Mouse (Mus musculus): ENCODE measurements around the gene Rhebl1.
A peak's percentile ranks its signal among the peaks of the same experiment; 100 is the strongest.

The Rhebl1 gene

DNA sequence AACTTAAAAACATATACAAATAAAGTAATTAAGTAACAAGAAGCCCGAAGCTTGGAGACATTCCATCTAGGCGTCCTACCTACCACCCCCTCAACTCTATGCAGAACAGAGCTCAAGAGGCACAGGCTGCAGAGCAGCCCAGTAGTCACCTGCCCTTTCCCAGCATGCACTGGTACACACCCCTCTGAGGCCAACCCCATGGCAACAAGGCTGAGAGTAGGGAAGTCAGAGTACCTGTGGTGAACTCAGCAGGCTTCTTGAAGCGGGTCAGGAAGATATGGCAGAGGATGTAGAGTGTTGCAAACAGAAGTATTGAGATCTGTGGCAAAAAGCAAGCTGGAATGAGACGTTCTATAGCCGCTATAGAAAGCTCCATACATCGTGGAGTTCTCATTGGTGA, 20.6 kb upstream of the Rhebl1 start:
- DNase-seq (ENCODE audit: low read depth): peak; percentile 55

DNA sequence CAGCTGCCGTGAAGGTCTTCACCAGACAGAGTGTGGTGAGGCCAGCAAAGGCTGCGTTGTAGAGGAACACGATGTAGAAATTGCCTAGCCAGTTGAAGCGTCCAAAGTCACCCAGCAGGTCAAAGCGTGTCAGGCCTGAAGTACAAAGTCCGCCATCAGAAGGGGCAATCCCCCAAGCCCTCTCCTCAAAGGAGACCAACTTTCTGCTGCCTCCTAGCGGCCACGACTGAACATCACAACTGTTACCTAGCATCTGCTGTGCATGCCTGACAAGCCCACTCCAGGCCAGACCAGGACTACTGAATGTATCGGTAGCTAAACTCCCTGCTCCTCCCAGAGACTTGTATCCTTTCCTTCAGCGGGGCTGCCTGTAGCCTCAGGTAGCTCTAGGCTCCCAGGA, 10.4 kb upstream of the Rhebl1 start:
- peak; percentile 69 for DNase-seq (ENCODE audit: low read depth)

DNA sequence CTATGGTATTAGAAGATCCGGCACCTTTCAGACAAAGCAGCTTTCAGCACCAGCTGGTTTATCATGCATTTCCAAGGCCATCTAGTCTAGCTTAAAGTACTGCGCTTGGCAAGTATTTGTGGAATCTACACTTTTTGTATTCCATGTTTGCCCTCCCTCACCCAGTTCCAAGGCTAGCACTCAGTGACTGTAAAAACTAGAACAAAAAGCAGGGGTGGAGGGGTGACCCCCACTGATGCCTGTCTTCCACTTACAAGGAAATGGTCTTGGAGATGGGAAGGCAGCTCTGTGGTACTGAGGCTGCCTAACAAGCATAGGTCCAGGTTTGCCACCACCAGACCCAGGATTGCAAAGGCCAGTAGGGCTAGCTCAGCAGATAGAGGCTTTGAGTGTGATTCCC, 8.3 kb upstream of the Rhebl1 start:
- no peak for DNase-seq (ENCODE audit: low read depth)

DNA sequence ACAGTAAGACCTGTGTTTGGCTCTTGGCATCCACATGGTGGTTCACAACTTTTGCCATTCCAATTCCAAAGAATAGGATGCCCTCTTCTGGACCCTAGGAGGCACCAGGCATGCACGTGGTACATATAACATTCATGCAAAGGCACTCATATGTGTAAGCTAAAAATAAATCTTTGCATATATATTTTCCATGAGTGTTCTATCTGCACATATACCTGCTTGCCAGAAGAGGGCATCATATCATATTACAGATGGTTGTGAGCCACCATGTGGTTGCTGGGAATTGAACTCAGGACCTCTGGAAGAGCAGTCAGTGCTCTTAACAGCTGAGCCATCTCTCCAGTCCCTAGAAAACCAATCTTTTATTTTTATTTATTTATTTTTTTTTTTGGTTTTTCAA, 7.2 kb upstream of the Rhebl1 start:
- no peak for DNase-seq (ENCODE audit: low read depth)

DNA sequence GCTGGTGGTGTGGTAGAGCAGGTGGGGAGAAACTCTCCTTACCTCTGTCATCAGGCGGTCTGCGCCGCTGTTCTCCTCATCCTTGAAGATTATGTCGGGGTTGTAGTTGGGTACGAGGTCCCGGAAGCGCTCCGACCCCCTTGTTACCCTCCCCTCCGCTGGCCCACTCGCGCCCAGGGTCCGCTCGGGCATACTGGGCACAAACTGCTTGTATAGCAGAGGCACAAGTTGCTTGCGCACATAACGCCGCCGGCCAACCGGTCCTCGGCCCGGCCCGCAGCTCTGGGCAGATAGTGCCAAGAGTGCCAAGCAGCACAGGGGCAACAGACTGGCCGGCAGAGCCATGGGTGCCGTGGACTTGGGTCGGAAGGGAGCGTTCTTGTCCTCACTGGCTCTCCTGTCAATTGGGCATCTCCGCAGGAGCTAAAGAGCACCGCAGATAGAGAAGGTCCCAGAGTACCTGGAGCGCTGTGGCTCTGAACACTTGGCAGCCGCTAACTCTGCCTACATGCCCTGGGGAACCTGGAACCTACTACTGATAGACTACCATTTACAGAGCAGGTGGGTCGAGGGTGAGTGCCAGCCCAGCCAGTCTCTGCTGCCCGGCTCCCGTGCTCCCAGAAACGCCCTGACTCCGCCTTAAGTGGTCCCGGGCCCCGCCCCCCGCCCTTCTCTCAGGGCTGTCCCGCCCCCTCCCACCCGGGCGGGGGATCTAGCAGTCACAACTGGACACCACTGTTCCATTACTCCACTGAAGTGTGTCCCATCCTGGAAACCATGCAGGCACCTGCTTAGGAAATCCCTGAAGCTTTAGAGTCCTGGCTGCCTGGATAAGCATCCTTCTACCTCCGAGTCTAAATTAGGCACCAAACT, 3.8 kb upstream of the Rhebl1 start, which contains the start of gene Dhh:
Gene Dhh, minus strand, starts transcription at position 613 of the 873 bp plus-strand sequence.
- no peak for DNase-seq (ENCODE audit: low read depth)

DNA sequence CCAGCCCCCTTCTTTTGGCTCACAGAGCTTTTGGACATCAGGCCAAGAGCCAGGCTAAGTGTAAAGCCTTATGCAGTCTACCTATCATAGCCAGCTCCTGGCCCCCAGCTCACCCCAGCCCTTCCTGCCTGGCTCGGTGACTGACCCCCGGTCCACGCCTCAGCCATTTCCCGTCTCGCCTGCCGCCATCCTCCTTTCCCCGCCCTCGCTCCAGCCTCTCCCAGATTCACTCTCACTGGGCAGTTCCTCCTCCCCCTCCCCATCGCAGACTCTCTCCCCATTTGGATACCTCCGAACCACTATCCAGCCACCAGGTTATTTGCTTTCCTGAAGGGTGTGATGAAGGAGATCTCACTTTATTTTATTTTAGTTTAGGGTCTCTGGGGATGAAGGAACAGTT, 3.2 kb upstream of the Rhebl1 start:
- no peak for DNase-seq (ENCODE audit: low read depth)

DNA sequence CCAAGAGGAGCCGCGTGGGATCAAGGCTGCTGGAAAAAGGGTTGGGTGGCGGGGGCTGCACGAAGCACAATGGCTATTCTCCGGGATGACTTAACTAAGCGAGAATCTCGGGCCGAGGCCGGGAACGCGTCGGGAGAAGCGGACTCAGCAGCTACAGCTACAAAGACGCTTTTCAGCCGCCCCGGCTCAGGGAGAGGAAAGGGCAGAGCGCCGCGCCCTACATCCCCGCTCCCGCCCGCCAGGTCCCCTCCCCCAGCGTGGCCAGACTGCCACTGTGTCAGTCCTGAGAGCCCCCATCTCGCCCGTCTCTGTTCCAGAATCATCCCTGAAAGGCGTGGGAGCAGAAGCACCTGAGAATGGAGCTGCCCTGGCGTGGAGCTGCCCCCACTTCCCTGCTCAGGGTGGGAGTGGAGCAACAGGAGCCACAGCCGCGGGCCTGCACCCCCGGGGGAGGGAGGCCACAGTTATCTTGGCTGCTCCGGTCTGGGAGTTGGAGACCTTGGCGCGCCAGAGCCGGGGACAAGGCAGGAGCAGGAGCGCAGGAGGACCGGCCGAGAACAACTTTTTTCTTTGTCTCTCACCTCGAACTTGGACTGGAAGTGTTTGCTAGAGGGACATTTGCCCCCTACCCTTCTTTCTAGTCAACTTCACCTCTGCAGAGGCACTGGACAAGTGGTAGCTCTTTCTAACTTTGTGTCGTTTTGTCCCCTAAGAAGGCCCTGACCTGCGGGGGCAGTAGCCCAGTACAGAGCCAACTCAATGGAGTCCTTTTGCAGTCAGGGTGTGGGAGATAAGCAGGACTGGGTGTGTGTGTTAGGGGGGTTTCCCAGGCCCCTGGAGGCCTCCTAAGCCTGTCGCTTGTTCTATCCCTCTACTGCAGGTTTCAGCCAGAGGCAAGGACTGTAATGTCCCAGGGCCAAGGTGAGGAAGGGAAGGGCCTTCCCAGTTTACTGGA, 1.6 kb upstream of the Rhebl1 start:
- no peak for DNase-seq (ENCODE audit: low read depth)

DNA sequence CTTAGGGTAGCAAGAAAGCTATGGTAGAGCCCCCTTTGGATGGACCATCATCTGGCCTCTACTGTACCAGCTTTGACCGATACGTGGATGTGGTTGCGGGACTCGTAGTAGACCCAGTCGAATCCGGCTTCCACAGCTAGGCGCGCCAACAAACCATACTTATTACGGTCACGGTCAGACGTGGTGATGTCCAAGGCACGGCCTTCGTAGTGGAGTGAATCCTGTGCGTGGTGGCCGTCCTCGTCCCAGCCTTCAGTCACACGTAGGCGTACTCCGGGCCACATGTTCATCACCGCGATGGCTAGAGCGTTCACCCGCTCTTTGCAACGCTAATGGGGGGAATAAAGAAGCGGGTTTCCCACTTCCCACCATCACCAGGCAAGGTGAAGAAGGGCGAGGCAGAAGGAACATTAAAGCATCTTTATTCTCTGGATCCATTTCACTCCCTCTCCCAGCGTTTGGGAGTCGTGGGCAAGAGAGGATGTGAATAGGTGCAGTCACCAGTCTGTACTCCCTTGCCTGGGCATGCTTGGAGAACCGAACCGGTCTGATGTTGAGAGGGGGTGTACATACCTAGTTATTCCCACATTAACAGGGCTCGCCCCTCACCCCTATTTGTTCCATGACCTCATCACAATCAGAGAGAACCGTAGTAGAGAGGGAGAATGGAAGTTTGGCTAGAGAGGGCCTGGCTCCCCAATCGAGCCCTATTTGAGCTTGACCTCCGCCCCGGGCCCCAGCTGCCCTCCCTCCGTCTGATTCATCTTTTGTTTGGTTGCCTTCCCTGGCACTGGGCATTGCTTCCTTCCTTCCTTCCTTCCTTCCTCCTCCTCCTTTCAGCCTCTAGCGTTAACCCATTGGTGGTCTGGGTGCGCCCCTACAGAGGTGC, 650 bp upstream of the Rhebl1 start:
- DNase-seq (ENCODE audit: low read depth): no peak

DNA sequence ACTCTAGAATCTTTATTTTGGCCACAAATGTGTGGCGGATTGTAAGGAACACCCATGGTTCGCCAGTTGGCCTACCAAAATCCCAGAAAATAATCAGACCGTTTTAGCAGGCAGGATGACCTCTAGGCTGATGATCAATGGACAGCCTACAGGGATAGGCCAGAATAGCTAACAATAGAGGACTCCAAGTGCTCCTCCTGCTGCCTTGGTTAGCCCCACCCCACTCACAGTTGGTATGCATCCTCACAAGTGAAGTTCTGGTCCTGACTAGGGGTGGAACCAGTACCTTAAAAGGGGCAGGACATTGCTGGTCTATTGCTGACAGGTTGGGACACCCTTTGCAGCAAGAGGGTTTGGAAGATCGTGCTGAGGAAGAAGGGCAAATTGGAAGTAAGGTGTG, 1.3 kb downstream of the Rhebl1 start:
- DNase-seq (ENCODE audit: low read depth): no peak

DNA sequence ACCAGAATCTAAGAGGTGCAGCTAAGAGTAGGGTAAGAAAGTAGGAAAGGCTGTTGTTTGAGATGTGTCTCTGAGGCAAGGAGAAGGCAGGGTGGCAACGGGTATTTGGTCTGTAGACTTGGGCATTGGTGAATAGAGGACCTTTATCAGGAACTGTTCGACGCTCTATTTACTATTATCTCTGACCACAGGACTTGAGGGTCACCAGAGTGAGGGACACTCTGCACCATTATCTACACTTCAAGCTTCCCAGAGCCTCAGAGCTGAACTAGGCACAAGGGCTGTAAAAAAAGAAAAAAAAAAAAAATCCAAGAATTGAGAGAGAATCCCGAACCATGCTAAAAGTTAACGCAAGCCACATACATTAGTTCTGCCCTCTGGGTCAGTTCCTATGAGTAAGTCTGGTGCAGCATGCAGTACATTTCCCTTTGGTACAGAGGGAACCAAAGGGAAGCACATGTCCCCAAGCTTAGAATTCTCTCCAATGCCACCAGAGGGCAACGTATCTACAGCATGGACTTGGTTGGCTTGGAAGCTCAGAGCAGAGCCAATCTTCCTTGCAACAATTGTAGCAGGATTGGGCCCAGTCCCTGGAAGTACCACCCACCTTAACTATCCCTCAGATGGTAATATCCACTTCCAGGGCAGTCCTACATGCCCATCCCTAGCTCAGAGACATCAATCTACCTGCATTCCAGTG, 2.3 kb downstream of the Rhebl1 start:
- DNase-seq (ENCODE audit: low read depth): peak; percentile 84

DNA sequence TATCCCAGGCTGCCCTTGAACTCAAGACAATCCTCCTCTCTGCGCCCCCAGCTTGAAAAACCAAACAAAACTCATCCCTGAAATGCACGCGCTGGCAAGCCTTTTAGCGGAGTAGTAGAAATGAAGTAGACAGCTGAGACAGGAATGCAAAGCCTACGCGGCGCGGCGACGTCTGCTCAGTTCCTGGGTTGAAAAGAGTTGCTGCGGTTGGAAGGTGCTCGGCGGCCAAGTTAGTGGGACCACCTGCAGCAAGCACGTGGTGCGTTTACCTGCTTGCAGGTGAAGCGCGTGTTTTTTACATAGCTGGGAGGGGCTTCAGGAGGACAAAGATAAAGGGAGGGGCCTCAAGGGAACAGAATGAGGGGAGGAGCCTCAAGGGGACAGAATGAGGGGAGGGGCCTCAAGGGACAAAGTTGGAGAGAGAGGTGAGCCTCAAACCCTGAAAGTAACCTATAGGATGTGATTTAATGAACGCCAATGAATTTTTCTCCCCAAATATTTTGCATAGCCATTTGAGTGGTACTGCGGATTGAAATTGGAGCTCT, 3.1 kb downstream of the Rhebl1 start:
- no peak for DNase-seq (ENCODE audit: low read depth)

DNA sequence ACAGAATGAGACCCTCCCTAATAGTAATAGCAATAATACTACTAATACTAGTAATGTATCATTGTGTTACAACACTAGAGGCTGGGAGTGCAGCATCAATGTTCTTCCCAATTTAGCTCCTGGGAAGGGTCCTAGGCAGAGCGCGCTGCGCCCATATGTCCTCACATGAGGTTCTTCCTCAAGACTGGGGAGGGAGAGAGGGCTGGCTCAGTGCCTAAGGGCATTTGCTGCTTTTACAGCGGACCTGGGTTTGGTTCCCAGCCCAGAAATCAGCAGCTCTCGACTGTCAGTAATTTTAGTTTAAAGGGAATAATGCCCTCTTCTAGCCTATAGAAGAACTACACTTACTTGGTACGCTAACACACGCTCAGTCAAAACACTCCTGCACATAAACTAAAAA, 6.8 kb downstream of the Rhebl1 start:
- DNase-seq (ENCODE audit: low read depth): no peak

DNA sequence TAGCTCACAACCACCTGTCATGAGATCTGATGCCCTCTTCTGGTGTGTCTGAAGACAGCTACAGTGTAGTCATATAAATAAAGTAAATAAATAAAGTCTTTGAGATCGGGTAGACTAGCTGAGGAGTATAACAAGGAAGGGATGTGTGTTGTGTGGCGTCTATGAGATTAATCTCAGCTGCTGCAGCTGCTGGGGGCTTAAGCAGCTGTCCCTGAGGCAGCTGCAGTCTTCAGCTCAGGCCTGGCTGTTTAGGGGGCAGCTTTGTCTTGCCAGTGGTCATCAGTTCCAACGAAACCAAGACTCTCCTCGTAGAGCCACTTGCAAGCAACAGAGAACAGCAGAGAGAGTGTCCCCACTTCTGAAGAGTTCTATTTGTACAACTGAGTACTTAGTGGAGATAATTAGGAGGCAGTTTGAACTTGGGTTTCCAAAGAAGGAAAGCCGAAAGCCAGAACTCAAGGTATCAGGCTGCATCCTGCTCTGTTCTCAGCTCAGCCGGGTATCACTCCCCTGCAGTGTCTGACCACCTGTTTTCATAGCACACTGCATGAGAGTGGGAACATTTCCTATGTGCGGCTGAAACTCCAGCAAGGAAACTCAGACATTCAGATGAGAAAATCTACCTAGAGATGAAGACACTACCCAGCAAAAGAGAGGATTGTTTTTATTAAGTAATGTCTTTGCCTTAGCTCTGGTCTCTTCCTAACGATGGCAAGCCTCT, 7.5 kb downstream of the Rhebl1 start:
- DNase-seq (ENCODE audit: low read depth): no peak

DNA sequence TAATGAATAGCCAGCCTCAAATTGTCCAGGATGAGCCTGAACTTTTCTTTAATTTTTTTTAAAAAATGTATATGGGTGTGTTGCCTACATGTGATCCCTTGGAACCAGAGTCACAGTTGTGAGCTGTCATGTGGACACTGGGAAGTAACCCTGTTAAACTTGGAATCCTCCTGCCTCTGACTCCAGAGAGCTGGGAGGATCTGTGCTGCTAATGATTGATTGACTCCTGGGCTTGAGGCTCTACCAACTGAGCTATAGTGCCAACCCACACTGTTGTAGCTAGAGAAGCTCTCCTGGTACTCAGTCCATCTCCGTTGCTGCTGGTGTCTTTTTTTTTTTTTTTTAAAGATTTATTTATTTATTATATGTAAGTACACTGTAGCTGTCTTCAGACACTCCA, 10.2 kb downstream of the Rhebl1 start:
- DNase-seq (ENCODE audit: low read depth): no peak

DNA sequence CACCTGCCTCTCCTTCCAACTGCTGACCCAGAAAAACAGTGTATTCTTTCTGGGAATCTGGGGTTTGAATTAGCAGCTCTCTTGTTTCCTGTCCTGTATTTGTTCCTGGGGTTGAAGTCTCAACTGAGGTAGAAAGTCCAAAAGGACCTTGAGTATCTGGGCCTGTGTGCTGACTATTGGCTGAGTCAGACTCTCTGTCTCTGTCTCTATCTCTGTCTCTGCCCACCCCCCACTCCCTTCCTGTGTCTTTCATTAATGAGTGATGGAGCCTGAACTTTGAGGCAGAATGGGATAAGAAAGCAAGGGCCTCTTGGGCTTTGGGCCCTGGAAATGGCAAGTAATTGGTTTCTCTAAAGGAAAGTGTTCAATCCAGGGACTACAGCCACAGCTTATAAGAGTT, 10.7 kb downstream of the Rhebl1 start:
- DNase-seq (ENCODE audit: low read depth): no peak

DNA sequence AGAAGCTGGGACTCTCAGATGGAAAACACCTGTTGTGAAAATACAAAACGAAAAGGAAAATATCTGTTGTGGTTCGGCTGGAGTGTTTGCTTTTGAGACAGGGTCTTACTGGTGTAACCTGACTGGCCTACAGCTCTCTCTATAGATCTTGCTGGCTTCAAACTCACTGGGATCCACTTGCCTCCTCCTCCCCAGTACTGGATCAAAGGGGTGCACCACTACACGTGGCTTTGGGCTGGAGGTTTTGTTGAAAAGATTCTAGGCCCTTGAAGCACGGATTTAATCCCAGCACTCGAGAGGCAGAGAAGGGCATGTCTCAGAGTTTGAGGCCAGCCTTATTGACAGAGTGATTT, 12.7 kb downstream of the Rhebl1 start:
- no peak for DNase-seq (ENCODE audit: low read depth)

DNA sequence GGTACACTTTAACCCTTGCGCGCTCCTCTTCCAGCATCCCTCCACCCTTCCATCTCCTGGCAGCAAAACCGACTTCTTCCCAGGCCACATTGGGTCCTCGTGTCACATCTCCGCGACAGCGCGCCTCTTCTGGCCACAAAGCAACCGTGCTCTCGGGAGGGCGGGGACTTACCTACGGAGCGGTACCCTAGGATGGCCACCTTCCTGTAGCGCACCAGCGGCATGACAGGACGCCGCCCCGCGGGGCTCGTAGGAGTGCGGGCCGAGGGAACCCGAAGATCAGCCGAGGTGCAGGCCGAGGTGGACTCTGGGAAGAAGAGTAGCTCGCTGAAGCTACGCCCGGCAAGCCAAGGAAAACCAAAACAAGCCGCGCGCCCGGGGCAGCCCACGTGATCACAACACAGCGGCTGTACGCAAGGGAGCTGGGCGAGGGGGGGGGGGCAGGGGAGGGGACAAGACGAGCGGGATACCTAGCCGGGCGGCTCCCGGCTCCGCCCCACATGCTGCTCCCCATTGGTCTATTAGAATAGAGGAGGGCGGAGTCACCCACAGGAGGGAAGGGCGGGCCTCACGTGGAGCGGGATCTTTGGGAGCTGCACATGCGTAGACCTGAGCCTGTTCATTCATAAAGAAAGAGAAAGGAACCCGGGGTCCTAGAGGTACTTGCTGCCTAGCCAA, 13.2 kb downstream of the Rhebl1 start:
- DNase-seq (ENCODE audit: low read depth): peak; percentile 95

DNA sequence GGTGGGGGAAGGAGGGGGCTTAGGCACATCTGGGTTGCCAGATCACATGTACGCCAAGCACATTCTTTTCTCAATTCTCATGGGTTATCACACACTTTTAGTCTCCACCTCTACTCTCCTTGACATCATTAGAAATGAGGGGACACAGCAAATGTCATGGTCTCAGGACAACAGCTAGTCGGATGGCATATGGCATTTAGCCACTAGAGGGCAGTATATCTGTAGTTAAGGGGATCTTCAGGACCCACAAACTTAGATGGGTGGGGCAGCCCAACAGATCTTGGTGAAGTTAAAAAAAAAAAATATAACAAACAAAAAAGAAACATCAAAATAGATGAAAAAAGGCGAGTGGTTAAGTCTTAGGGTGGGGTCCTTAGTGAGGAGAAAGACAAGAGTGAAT, 17.0 kb downstream of the Rhebl1 start:
- DNase-seq (ENCODE audit: low read depth): peak; percentile 89

DNA sequence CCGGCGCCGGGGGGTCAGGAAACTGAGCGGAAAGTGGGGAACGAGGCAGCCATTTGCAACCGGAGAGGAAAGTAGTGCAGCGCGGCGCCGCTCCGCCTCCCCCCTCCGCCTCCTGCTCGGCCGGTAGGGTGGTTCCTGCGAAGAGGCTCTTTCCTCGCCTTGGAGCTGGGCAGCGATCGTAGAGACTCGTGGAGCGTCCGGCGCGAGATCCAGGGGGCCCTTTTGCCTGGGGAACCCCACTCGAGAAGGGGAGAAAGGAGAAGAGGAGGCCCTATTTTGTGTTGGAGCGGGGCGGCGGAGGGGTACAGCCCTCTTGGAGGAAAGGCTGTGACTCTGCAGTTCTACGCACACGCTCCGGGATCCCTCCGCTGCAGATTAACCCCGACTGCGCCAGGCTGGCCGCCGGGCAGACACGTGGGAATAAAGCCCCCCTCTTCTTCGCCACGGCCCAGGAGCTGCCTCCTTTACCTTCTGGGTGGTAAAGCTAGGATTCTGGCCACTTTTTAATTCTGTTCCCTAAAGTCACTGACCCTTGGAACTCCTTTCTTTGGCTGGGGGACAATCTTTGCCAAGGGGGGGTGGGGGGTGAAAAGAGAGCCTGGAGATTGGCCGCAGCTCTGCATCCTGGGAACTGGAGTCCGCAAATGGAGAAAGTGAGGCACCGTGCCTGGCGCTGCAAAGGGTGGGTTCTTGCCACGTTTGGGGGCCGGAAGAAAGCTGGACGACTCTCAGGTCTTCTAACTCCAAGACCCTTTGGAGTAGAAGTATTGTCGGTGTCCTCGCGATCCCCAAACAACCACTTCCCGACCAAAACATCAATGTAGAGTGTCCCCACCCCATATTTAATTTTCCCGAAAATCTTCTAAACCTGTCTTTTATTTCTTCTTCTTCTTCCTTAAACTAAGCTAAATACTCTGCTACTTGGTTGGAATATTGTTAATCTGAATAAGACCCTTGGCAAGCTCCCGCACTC, 22.1 kb downstream of the Rhebl1 start:
- peak; percentile 96 for DNase-seq (ENCODE audit: low read depth)
